Mouse (Mus musculus): ENCODE data around the gene Synrg. TPM values are rescaled to one million over a fixed set of nuclear protein-coding genes. Genes with fewer than 3 reads are reported as not detected.

Synrg gene
- 1 to 10 TPM; 2.0 to 9.7 TPM for polyA plus RNA-seq (2012; fragmentation: generic; extraction: Trizol)

GRCm38 (mm10) chr11:83963991-83964921 lies at the start of gene Synrg:
Gene Synrg, plus strand, starts transcription at chr11:83964428.

GRCm38 (mm10) chr11:83941950-83942840 lies 22.0 kb upstream of the Synrg start, which contains the start of gene Ddx52:
Gene Ddx52, plus strand, starts transcription at chr11:83942062.

GRCm38 (mm10) chr11:84069034-84069370 lies 104.8 kb downstream of the Synrg start, which contains the start of gene Dusp14:
Gene Dusp14, minus strand, starts transcription at chr11:84069261.

Other genes starting within 250 kb of the Synrg start
- gene Wfdc21, start 217.5 kb upstream of the Synrg start, polyA plus RNA-seq (2012; fragmentation: generic; extraction: Trizol) = 1 to 10 TPM in 1 of 2 experiments, not detected in 1; 6.1 TPM
- 10 to 100 TPM in 1 of 2 experiments, 1 to 10 TPM in 1; 6.4 to 21.6 TPM for gene Heatr6, start 210.7 kb upstream of the Synrg start, polyA plus RNA-seq (2012; fragmentation: generic; extraction: Trizol)
- not detected for gene Hnf1b, start 114.4 kb upstream of the Synrg start, polyA plus RNA-seq (2012; fragmentation: generic; extraction: Trizol)
- 10 to 100 TPM in 1 of 2 experiments, 1 to 10 TPM in 1; 1.8 to 14.4 TPM for gene Ddx52, start 22.4 kb upstream of the Synrg start, polyA plus RNA-seq (2012; fragmentation: generic; extraction: Trizol)
- 10 to 100 TPM; 17.8 to 28.0 TPM for gene Dusp14, start 104.8 kb downstream of the Synrg start, polyA plus RNA-seq (2012; fragmentation: generic; extraction: Trizol)
- gene Tada2a, start 165.2 kb downstream of the Synrg start, polyA plus RNA-seq (2012; fragmentation: generic; extraction: Trizol) = 10 to 100 TPM in 1 of 2 experiments, 1 to 10 TPM in 1; 2.7 to 11.1 TPM
- gene Acaca, start 165.2 kb downstream of the Synrg start, polyA plus RNA-seq (2012; fragmentation: generic; extraction: Trizol) = 10 to 100 TPM in 1 of 2 experiments, 1 to 10 TPM in 1; 3.1 to 18.8 TPM
- under 1 TPM in 1 of 2 experiments, not detected in 1; 0.04 TPM for gene Gm11437, start 203.0 kb downstream of the Synrg start, polyA plus RNA-seq (2012; fragmentation: generic; extraction: Trizol)